Mouse (Mus musculus): Measurements from ENCODE around the gene Pik3r6.

Pik3r6 gene

DNA sequence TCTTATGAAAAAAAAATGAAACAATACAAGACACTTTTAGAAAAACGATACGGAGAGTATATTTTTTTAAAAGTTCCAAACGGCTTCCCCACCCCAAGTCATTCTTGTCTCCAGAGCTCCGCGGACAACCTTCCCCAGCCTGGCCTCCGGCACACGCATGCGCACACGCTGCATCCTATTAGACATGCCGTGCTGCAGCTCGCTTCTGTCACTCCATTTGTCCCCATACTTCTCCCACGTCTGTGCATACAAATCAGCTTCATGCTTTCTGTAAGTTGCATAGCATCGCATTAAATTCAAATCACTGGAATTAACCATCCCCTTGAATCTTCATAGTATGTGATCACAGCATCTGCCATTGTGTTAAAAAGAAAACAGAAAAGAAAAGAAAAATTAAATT is 80.4 kb downstream of the Pik3r6 start:
- DNase-seq (ENCODE audit: low read depth, low spot score): no peak

DNA sequence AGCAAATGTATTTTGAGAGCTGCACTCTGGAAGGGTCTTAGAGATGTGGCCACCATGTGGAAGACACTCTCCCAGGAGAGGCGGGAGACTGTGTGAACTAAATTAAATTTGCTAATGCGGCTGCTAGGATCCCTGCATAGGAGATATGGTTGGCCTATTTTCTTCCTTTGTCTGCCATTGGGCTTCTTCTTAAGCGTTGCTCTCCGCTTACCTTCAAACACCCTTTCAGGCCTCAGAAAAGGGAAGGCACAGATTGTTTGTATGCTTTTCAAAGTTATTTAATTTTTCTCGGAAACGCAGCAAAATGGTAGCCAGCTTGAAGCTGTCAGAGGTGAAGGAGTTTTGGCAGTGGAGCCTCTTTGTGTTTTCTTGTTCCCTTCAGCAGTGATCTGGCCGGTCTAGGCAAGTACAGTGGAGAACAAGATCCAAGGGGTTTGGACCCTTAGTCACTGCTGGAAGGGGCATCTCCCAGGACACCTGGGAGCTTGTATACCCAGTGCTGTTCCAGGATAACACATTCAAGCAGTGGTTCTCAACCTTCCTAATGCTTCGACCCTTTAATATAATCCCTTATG is 81.2 kb downstream of the Pik3r6 start:
- DNase-seq (ENCODE audit: low read depth, low spot score): no peak

DNA sequence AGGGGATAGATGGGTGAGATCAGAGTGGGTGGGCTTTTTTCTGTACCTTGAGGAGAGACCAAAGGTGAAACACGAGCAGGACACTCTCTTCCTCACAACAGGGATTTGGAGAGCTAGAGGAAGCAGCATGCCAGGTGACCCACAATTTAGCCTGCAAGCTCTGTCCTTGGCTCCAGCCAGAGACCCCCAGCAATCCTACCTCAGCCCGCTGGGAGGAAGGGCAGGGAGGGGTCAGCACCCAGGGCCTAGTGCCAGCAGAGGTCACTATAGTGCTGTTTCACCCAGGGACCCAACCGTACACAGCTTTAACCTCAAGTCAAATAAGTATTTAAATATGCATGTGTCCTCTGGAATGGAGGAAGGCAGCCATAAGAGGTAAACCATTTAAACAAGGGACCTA is 83.1 kb downstream of the Pik3r6 start:
- peak; percentile 32 for DNase-seq (ENCODE audit: low read depth, low spot score)

DNA sequence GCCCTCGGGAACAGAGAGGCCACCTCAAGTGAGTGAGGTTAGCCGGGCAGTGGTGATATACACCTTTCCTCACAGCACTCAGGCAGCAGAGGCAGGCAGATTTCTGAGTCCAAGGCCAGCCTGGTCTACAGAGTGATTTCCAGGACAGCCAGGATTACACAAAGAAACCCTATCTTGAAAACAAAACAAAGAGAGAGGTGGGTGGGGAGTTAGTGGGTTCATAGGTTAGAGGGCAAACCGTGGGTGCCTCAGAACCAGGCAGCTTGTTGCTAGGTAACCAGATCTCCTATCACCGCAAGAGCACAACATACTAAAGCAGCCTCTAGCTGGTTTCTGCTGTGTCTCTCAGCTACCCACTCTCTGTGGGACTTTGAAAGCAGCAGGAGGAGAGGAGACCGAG is 83.9 kb downstream of the Pik3r6 start, which contains the start of gene Ccdc42:
Ccdc42 (plus strand) TSS at position 301 of the 400 bp plus-strand sequence.
- no peak for DNase-seq (ENCODE audit: low read depth, low spot score)

DNA sequence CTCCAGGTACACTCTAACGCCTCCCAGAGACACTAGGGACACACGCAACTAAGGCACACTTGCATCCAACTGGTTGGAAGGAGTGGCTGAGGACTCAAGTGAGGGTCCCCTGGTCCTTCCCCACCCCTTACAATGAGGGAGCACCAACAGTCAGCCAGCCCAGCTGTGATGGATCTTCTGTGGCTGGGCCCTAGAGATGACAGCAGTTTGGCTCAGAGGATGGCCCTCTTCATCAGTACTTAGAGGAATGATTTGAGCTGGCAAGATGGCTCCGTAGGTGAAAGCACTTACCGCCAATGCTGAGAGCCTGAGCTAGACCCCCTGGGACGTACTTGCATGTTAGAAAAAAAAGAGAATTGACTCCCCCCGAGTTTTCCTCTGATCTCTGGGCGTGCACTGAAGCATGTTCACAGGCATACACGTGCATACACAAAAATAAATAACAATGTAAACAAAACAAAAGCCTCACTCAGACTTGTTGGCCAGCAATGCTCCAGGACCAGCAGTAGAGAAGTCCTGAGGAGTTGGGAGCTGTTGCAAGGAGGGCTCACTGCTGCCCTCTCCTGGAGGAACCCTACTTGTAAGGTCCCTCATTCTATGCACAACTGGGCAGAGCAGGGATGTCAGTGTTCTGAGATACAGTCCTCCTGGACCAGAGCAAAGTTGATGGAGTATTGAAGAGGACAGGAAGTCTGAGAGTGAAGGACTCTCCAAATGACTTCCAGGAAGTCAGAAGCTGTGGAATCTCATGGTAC is 86.4 kb downstream of the Pik3r6 start:
- peak; percentile 79 for DNase-seq (ENCODE audit: low read depth, low spot score)

DNA sequence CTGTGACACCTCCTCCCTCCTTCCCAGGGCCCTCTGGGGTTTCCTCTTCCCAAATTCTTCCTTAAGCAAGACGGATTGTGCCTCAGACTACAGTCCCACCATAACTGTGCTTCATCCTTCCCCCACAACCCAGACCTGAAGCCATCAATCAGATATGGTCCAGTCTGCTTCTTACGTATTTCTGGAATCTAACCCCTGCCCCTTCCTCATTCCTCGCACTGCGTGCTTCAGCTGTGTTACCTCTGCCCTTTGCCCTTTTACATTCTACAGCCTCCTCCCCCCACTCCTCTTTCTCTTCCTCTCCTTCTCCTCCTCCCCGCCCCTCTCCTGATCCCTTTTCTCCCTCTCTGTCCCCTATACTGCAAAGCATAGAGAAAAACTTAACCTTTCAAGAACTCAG is 88.9 kb downstream of the Pik3r6 start:
- no peak for DNase-seq (ENCODE audit: low read depth, low spot score)

DNA sequence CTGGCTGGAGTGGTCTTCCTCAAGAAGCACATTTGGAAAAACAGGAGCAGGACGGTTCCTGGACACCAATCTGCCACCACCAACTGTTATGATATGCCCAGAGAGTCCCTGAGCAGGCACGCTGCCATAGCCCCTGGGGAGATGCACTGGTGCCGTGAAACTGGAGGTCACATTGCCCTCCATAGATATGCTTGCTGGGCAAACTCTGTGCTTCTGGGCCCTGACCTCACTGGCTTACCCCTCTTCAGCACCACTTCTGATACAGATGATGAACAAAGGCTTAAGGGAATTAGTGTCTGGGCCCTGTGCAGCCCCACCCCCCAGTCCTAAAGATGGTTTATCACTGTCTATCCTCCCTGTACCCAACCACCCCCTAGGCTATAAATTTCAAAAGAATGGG is 90.4 kb downstream of the Pik3r6 start:
- DNase-seq (ENCODE audit: low read depth, low spot score): no peak

DNA sequence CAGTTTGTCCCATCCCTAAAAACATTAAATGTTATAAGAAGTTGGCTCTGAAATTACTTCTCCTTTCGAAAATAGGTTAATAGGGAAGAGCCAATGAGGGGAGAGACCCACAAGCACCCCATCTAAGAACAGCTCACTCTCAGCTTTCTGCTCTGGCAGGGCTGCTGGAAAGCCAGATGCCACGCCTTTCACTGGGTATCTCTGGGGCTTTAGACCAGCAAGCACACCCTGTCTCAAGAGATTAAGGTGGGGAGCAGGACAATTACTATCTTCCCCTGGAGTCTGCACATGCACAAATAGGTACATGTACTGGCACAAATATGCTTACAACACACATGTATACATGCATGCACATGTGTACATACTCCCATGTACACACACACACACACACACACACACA is 95.1 kb downstream of the Pik3r6 start:
- no peak for DNase-seq (ENCODE audit: low read depth, low spot score)

DNA sequence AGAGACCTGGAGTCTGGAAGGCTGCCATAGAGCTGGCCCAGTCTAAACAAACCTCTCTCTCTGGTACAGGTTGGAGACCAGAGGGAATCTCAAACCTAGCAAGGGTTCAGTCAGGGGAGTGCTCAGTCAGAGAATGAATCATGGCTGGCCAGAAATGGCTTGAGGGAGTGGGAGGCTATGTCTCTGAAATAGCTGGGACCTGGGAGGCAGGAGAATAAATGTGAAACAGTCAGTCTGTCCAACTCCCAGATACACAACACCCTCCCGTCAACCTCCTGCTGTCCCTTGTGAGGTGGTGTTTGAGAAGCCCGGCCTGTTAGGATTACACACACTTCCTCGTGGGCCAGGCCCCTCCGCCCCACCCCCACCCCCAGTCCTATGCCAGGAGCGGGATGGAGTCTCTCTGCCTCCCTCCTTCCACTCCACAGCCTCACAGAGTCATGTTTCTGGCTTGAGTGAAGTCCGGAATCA is 97.8 kb downstream of the Pik3r6 start:
- DNase-seq (ENCODE audit: low read depth, low spot score): no peak

DNA sequence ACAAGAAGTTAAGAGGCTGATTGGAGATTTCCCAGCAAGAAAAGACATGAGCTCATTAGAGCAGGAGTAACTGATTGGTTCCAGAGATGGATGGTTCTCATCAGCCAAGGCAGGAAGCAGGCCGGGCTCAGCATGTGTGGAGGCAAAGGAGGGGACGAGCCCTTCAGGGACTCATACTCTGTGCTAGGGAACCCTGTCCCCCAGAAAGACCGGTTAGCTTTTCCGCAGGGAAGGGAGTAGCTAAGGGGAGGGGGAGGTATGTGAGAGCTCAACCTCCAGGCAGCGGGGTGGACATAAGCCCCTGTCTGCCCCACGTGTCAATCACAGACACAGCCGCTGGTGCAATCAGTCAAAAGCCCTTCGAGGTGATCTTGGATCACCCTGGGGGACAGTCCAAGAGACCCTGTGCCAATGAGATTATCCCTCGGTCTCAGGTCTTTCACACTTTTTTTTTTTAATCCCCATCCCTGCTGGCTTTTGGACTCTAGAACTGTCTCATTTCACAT is 98.7 kb downstream of the Pik3r6 start:
- DNase-seq (ENCODE audit: low read depth, low spot score): no peak
